Mouse (Mus musculus): ENCODE results near the gene Pik3r5. TPM values are rescaled to one million over a fixed set of nuclear protein-coding genes. Genes with fewer than 3 reads are reported as not detected.

Pik3r5 gene
- total and polyA plus RNA-seq, 2 experiments from 2014 or later: 0.65 to 1.4 TPM

DNA sequence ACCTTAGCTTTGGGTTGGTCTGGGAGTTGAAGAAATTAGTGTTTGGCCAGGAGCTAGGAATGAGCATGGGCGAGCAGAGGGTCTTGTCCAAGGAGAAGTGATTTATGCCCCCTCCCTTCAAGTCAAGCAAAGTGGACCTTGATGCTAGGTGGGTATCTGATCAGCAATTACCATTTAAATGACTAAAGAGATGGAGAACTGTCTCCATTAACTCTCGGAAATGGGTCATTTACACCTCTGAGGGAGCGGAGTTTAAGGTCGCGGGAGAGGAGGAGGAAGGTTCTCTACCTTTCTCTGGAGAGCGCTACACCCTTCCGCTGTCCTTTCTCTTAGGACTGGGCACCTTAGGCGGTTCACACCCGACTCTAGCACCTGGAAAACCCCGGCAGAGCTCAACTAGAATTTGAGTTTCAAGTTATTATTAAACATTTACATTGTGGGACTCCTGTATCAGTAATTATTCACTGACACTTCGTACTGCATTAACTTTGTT, 31.1 kb upstream of the Pik3r5 start, which contains the start of gene Ntn1:
Gene Ntn1 (minus strand): TSS at position 97 of the 493 bp plus-strand sequence.
- no peak for ATAC-seq
- DNase-seq (ENCODE audit: low spot score): no peak
- 17% methylated on average over 11 of the region's 11 CpGs for WGBS
- Histone ChIP-seq H3K9ac (replicated peaks; ENCODE audit: low read length) (peak within 1 kb of the TSS; percentile 46), H3K4me2 (ENCODE audit: low read depth, low read length) (peak within 1 kb of the TSS; percentile 94), H3K27ac (no peak within 1 kb of the TSS), H3K4me1 (ENCODE audit: insufficient read depth, low read length) (0 out of 2 replicates have a peak, but pooled peaks cover 9% of the 10 kb centered on the region), H3K27me3 (ENCODE audit: insufficient read depth, low read length) (peaks cover 24% of the 10 kb centered on the region), H3K36me3 (ENCODE audit: insufficient read depth, low read length) (no peaks in the 10 kb centered on the region), H3K9me3 (ENCODE audit: low read length) (no peaks in the 10 kb centered on the region), H3K4me3 (ENCODE audit: low read length) (peak within 1 kb of the TSS; percentile 51)
- no peak for TF ChIP-seq CTCF (IDR thresholded peaks at IDR 0.05; ENCODE audit: low read depth)

DNA sequence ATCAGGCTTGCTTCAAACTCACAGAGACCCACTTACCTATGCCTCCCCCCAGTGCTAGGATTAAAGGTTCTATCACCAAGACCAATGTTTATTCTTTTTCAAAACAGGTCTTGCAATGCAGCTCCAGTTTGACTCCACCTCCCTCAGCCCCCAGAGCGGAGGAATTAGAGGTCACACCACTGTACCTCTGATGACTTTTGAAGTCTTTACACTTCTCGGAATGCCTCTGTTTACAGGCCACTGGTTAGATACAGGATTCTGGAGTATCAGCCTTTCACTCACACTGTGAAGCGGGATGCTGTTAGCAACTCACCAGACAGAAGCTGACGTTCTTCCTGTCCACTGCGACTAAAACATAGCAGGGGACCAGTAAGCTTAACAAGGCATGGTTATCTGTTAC, 30.5 kb upstream of the Pik3r5 start:
- Histone ChIP-seq H3K4me3 (ENCODE audit: low read length) (no peak overlapping the region), H3K9me3 (ENCODE audit: low read length) (no peaks in the 10 kb centered on the region), H3K4me1 (ENCODE audit: insufficient read depth, low read length) (0 out of 2 replicates have a peak, but pooled peaks cover 9% of the 10 kb centered on the region), H3K36me3 (ENCODE audit: insufficient read depth, low read length) (no peaks in the 10 kb centered on the region), H3K27ac (no peak overlapping the region), H3K27me3 (ENCODE audit: insufficient read depth, low read length) (peaks cover 24% of the 10 kb centered on the region), H3K9ac (replicated peaks; ENCODE audit: low read length) (no peak overlapping the region), H3K4me2 (ENCODE audit: low read depth, low read length) (no peak overlapping the region)
- ATAC-seq: no peak
- no peak for DNase-seq (ENCODE audit: low spot score)
- WGBS: 42% methylated on average over 5 of the region's 5 CpGs
- TF ChIP-seq CTCF (IDR thresholded peaks at IDR 0.05; ENCODE audit: low read depth): no peak

DNA sequence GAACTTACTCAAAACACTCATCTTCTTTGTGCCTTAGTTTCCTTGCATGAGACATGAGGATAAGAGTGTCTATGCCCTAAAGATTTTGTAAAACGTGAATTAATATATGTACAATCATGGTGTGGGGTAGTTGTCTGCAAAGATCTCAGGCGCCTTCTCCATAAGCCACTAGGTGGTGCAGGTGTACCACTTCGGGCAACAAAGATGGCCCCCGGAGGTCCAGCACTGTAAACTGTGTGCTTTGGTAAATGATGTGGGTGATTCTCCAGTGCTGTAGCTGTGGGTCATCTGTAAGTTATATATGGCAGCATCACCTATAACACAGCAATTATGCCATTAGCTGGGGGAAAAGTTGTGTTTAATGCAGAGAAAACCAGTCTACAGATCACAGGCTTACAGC, 27.7 kb upstream of the Pik3r5 start:
- 61% methylated on average over 4 of the region's 4 CpGs for WGBS

DNA sequence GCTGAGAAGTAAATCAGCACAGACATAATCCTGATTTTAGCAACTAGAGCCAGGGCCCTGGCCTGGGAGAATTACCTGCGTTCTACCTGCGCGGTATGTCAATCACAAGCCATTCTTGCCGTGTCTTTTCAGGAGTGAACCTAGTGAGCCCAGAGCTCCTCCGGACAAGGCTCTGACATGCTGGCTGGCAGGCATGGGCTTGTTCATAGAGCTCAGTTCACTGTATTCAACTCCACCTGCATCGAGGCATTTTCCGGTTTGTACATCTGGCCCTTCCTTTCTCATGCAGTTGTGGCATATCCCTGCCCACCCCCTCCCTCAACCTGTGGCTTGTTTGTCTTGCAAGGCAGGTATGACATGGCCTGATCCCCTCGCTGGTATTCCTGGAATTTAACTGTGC, 26.3 kb upstream of the Pik3r5 start:
- 95% methylated on average over 8 of the region's 8 CpGs for WGBS
- ATAC-seq: no peak
- H3K9ac ChIP-seq (replicated peaks; ENCODE audit: low read length): no peak overlapping the region

More for the DNA sequence above, 27.7 kb upstream of the Pik3r5 start:
- TF ChIP-seq CTCF (IDR thresholded peaks at IDR 0.05; ENCODE audit: low read depth): peak; percentile 54
- Histone ChIP-seq H3K36me3 (ENCODE audit: insufficient read depth, low read length) (no peaks in the 10 kb centered on the region), H3K4me2 (ENCODE audit: low read depth, low read length) (no peak overlapping the region), H3K27me3 (ENCODE audit: insufficient read depth, low read length) (peaks cover 9% of the 10 kb centered on the region), H3K27ac (no peak overlapping the region), H3K4me1 (ENCODE audit: insufficient read depth, low read length) (0 out of 2 replicates have a peak, but pooled peaks cover 7% of the 10 kb centered on the region), H3K9me3 (ENCODE audit: low read length) (no peaks in the 10 kb centered on the region), H3K4me3 (ENCODE audit: low read length) (no peak overlapping the region), H3K9ac (replicated peaks; ENCODE audit: low read length) (no peak overlapping the region)
- ATAC-seq (no peak), DNase-seq (ENCODE audit: low spot score) (no peak)

DNA sequence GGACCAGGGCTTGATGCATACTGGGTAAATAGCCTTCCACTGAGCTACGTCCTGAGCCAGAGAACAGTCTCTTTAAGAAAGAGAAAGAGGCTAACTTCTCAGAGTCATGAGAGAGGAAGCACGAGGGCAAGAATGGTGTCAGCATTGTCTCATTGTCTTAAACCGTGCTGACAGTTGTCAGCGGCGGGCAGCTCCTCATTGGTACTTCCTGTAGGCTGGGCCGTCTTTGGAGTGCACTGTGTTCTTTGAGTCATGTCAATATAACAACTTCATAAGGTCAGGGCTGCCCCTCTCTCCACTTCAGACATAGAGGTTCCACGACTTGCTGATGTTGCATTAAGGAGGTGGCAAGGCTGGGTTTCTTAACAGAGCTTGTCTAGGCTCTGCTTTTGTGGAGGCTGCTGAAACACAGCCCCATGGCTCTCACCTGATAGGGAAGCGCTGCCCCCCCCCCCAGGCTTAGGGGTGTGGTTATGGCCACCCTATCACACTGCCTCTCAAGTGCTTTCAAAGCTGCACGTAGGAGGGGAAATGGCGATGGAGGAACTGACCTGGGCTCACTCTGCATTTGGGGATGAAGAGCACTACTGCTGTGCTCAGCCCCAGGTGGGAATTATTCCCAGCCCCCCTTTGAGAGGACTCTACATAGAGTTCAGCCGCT, 24.5 kb upstream of the Pik3r5 start:
- Histone ChIP-seq H3K9ac (replicated peaks; ENCODE audit: low read length) (no peak overlapping the region), H3K36me3 (ENCODE audit: insufficient read depth, low read length) (no peaks in the 10 kb centered on the region), H3K27me3 (ENCODE audit: insufficient read depth, low read length) (peaks cover 9% of the 10 kb centered on the region), H3K4me1 (ENCODE audit: insufficient read depth, low read length) (no peaks in the 10 kb centered on the region), H3K4me2 (ENCODE audit: low read depth, low read length) (no peak overlapping the region), H3K27ac (no peak overlapping the region), H3K9me3 (ENCODE audit: low read length) (no peaks in the 10 kb centered on the region), H3K4me3 (ENCODE audit: low read length) (no peak overlapping the region)
- TF ChIP-seq CTCF (IDR thresholded peaks at IDR 0.05; ENCODE audit: low read depth): no peak
- 63% methylated on average over 11 of the region's 11 CpGs for WGBS
- DNase-seq (ENCODE audit: low spot score): no peak
- no peak for ATAC-seq

More for the DNA sequence above, 26.3 kb upstream of the Pik3r5 start:
- Histone ChIP-seq H3K9me3 (ENCODE audit: low read length) (no peaks in the 10 kb centered on the region), H3K36me3 (ENCODE audit: insufficient read depth, low read length) (no peaks in the 10 kb centered on the region), H3K4me1 (ENCODE audit: insufficient read depth, low read length) (no peaks in the 10 kb centered on the region), H3K4me2 (ENCODE audit: low read depth, low read length) (no peak overlapping the region), H3K4me3 (ENCODE audit: low read length) (no peak overlapping the region), H3K27me3 (ENCODE audit: insufficient read depth, low read length) (peaks cover 9% of the 10 kb centered on the region), H3K27ac (no peak overlapping the region)
- no peak for TF ChIP-seq CTCF (IDR thresholded peaks at IDR 0.05; ENCODE audit: low read depth)
- no peak for DNase-seq (ENCODE audit: low spot score)

DNA sequence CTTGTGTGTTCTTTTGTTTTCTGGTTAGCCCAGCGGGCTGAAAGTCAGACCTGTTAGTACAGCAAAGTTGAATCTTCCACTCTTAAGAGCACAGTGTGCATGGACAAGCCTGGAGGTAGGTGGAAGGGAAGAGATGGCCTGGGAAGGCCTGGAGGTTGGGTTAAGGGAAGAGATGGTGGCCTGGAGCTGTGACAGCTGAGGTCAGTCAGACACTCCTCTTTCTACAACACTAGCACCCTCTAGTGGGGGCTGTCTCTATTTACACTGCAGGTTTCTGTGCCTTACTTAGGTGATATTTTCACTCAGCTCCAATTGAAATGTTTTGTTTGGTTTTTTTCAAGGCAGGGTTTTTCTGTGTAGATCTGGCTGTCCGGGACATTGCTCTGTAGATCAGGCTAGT, 23.8 kb upstream of the Pik3r5 start:
- DNase-seq (ENCODE audit: low spot score): peak; percentile 91
- H3K4me3 ChIP-seq (ENCODE audit: low read length): no peak overlapping the region
- H3K27ac ChIP-seq: no peak overlapping the region
- ATAC-seq: 0 out of 2 replicates have a peak, but pooled peaks have one; percentile 47
- H3K9ac ChIP-seq (replicated peaks; ENCODE audit: low read length): no peak overlapping the region
- H3K27me3 ChIP-seq (ENCODE audit: insufficient read depth, low read length): peaks cover 9% of the 10 kb centered on the region
- WGBS: 52% methylated on average over 2 of the region's 2 CpGs
- no peaks in the 10 kb centered on the region for H3K4me1 ChIP-seq (ENCODE audit: insufficient read depth, low read length)
- H3K9me3 ChIP-seq (ENCODE audit: low read length): no peaks in the 10 kb centered on the region
- H3K4me2 ChIP-seq (ENCODE audit: low read depth, low read length): no peak overlapping the region
- no peaks in the 10 kb centered on the region for H3K36me3 ChIP-seq (ENCODE audit: insufficient read depth, low read length)
- TF ChIP-seq CTCF (IDR thresholded peaks at IDR 0.05; ENCODE audit: low read depth): peak; percentile 92

DNA sequence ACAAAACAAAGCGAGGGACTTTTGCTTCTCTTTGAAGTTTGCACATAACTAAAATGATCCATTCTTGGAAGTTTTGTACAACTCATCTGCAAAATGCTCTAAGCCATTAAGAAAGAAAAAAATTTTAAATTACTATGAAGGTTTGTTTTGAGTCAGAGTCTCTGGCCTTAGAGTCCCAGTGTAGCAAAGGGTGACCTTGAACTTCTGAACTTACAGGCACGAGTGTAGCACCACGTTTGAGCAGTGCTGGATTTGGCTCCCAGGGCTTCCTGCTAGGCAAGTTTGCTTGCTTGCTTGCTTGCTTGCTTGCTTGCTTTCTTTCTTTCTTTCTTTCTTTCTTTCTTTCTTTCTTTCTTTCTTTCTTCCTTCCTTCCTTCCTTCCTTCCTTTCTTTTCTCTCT, 14.9 kb upstream of the Pik3r5 start:
- Histone ChIP-seq H3K27ac (no peak overlapping the region), H3K9me3 (ENCODE audit: low read length) (peaks cover 3% of the 10 kb centered on the region; the same call in 1 of the 2 replicates), H3K9ac (replicated peaks; ENCODE audit: low read length) (no peak overlapping the region), H3K4me3 (ENCODE audit: low read length) (no peak overlapping the region), H3K4me2 (ENCODE audit: low read depth, low read length) (no peak overlapping the region), H3K4me1 (ENCODE audit: insufficient read depth, low read length) (no peaks in the 10 kb centered on the region), H3K36me3 (ENCODE audit: insufficient read depth, low read length) (no peaks in the 10 kb centered on the region), H3K27me3 (ENCODE audit: insufficient read depth, low read length) (no peaks in the 10 kb centered on the region)
- WGBS: 49% methylated on average over 3 of the region's 3 CpGs
- ATAC-seq (no peak), DNase-seq (ENCODE audit: low spot score) (no peak)
- TF ChIP-seq CTCF (IDR thresholded peaks at IDR 0.05; ENCODE audit: low read depth): no peak

Measured in hindbrain, postnatal 0 days (tissue).